Mouse (Mus musculus): ENCODE measurements around the gene Neurog2.
A peak's percentile ranks its signal among the peaks of the same experiment; 100 is the strongest.

Neurog2 gene

DNA sequence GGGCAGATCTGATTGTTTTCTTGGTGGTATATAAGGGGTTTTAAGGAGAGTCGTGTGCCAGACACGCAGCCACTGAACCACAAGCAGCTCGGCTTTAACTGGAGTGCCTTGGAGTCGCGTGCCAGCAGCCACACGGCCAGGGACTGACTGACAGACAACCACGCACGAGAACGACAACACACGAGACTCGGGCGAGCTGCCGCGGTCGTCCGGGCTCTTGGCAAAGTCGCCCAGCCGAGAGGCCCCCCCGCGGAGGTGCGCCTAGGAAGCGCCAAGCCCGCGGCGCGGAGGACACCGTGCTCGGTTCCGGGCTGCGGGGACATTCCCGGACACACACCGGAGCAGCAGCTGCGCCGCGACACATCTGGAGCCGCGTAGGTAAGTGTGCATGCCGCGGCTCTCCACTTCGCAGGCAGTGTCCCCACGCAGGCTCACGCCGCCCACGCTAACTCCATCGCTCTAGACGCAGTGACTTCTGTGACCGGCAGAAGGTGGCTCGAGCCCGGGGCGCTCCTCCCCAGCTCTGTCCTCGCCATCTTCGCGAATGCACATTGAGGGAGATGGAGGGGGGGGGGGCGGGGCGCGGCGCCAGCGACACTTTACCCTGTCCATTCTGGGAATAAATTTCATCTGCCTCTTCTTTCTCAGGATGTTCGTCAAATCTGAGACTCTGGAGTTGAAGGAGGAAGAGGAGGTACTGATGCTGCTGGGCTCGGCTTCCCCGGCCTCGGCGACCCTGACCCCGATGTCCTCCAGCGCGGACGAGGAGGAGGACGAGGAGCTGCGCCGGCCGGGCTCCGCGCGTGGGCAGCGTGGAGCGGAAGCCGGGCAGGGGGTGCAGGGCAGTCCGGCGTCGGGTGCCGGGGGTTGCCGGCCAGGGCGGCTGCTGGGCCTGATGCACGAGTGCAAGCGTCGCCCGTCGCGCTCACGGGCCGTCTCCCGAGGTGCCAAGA lies at the start of gene Neurog2:
TSS of gene Neurog2 (plus strand) at position 56 of the 953 bp plus-strand sequence.
- no peak for DNase-seq (ENCODE audit: low spot score)

GRCm38 (mm10) chr3:127597136-127597535 lies 35.8 kb upstream of the Neurog2 start:
- DNase-seq (ENCODE audit: low spot score) = no peak

DNA sequence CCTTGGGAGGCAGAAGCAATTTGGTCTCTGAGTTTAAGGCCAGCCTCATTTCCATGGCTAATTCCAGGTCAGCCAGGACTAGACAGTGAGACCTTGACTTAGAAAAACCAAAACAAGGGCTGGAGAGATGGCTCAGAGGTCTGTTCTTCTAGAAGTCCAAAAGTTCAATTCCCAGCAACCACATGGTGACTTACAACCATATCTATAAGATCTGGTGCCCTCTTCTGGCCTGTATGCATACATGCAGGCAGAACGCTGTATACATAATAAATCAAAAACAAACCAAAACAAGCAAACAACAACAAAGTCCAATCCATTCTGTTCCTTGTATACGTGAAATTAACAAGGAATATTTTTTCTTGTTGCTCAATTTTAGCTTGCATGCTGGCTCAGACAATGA lies 24.8 kb upstream of the Neurog2 start:
- no peak for DNase-seq (ENCODE audit: low spot score)

DNA sequence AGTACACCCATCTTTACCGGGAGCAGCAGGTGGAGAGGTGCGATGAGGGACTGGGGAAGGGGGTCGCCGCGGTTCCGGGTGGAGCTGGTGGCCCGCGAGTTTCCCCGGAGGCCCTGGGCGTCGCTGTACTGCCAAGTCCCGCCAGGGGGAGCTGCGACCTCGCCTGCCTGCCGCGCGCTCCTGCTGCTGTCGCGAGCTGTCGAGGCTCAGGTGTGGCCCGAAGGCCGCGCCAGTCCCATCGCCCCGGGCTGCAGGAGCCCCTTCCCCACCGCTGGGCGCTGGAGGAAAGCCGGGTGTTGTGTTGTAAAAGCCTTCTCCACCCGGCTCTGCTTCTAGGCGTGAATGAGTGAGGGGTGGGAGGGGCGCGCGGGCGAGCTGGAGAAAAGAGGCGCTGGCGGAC lies 7.6 kb upstream of the Neurog2 start:
- no peak for DNase-seq (ENCODE audit: low spot score)

DNA sequence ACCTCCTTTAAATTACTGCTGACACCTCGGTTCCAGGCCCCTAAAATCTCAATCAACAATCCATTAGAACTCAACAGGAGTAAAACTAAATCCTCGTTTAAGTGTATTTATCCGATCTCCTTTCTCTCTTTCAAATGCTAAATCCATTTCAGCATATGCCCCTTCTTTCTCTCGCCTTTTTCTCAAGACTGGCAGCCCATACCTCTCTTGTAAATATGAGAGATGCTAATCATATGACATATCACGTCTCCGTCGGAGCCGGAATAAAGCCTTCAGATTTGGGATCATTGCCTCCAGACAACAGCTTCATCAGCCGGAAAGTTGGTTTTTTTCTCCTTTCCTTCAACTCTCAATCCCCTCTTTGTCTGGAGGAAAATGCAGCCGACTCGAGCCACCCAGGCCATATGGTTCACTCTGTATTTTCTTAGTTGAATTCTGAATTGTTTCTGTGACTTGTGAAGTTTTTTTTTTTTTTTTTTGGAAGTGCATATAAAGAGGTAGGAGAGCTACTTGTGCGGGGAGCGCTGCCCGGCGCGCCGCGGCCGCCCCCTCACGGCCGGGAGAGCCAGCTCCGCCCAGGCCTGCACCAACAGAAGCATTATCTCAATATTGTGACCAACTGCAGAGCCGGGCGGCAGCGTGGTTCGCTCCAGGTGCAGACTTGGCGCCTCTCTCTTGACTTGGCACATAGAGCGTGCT lies 7.1 kb upstream of the Neurog2 start:
- DNase-seq (ENCODE audit: low spot score) = no peak

- no peak for DNase-seq (ENCODE audit: low spot score)
These were observed 6.4 kb upstream of the Neurog2 start for GRCm38 (mm10) chr3:127626524-127626923.

GRCm38 (mm10) chr3:127627151-127627955 lies 5.6 kb upstream of the Neurog2 start:
- DNase-seq (ENCODE audit: low spot score) = no peak

DNA sequence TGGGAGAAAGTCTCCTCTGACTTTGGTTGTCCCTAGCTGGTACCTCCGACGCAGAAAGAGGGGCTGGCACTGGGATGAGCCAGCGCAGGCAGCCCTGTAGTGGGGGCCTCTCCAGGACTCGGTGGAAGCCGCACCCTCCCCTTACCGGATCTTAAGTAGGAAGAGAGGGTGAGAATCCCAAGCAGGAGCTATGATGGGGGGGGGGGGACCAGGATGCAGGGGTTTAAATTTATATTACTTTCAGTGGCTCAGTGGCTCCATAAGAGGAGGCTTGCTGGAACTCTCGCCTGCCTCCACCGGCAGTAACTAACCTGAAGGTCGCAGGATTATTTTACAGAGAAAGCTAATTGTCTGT lies 5.0 kb upstream of the Neurog2 start:
- no peak for DNase-seq (ENCODE audit: low spot score)

- no peak for DNase-seq (ENCODE audit: low spot score)
These were observed 4.4 kb upstream of the Neurog2 start for GRCm38 (mm10) chr3:127628311-127629184.

- no peak for DNase-seq (ENCODE audit: low spot score)
These were observed 2.7 kb upstream of the Neurog2 start for GRCm38 (mm10) chr3:127630190-127630589.

- DNase-seq (ENCODE audit: low spot score) = no peak
These were observed 2.1 kb upstream of the Neurog2 start for GRCm38 (mm10) chr3:127630735-127631372.

DNA sequence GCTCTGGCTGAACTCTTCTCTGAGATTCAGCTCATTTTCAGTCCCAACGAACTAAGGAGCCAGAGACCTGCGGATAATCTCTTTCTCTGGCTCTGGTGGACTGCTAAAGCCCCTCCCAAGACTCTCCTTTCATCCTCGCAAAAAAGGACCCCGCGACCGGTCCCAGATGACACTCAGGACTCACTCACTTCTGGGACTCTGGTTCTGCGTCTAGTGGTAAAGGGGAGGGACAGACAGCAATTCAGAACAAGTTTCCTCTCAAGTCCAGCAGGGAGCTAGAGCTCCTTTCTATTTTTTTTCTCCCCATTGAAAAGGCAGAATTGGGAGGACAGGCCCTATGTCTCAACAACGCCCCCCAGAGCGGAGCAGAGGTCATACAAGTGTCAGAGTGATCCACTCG lies 1.4 kb upstream of the Neurog2 start:
- no peak for DNase-seq (ENCODE audit: low spot score)

DNA sequence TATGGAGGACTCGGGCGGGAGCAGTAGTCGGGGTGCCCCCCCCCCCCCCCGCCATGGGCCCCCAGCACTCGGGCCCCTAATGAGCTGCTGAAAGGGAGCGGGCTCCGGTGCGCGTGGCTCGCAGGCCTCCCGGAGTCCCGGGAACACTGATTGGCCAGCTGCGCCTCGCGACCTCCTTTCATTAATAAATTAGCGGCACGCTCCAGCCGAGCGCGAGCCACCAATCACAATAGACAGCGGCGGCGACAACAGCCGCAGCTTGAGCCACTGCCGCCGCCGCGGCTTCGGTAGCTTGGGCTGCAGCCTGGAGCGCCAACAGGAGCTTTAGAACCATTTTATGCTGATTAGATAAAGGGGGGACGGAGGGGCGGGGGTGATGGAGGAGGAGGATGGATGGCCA lies 404 bp upstream of the Neurog2 start:
- no peak for DNase-seq (ENCODE audit: low spot score)

DNA sequence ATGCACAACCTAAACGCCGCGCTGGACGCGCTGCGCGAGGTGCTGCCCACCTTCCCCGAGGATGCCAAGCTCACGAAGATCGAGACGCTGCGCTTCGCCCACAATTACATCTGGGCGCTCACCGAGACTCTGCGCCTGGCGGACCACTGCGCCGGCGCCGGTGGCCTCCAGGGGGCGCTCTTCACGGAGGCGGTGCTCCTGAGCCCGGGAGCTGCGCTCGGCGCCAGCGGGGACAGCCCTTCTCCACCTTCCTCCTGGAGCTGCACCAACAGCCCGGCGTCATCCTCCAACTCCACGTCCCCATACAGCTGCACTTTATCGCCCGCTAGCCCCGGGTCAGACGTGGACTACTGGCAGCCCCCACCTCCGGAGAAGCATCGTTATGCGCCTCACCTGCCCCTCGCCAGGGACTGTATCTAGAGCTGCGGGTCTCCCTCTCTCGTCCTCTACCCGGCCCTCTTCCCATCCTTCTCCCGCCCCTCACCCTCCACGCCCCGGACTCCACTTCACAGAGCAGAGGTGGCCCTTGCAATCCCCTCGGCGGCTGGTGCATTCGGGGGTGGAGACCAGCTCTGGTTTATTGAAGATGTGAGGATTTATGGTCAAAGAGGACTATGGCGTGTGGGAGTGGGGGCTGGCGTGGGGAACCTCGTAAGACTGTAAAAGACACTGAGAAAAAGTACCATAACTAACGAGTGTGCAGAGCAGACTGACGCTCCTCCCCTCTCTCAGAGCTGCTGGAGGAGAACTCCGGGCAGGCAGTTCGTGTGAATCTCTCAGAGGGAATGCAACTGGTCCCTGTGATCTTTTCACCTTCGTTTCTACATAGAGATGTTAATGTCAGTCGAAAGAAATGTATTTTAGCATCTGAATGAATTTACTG lies 1.4 kb downstream of the Neurog2 start:
- peak; percentile 38 for DNase-seq (ENCODE audit: low spot score)

GRCm38 (mm10) chr3:127634984-127635349 lies 2.0 kb downstream of the Neurog2 start:
- no peak for DNase-seq (ENCODE audit: low spot score)

GRCm38 (mm10) chr3:127639875-127640761 lies 7.2 kb downstream of the Neurog2 start:
- no peak for DNase-seq (ENCODE audit: low spot score)

GRCm38 (mm10) chr3:127640762-127641700 lies 8.1 kb downstream of the Neurog2 start:
- no peak for DNase-seq (ENCODE audit: low spot score)

DNA sequence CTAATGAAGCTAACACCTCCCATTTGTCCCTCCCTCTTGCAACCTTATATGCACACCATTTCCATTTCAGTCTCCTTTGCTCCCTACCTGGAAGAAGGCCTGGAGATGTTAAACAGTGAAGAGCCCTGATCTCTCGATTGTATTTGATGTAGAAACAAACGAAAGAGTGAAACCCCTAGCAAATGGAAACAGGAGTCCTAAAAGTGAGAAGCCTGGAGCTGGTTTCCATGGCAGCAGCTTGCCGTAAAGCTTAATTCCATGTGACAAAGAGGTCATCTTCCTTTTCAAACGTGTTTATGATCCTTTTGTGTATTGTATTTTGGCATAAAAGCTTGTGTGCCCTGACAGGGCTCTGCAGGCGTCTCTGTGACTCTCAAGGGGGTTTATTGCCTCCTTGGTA lies 9.3 kb downstream of the Neurog2 start:
- no peak for DNase-seq (ENCODE audit: low spot score)
